Mouse (Mus musculus): Measurements from ENCODE around the gene Neu1.

DNA sequence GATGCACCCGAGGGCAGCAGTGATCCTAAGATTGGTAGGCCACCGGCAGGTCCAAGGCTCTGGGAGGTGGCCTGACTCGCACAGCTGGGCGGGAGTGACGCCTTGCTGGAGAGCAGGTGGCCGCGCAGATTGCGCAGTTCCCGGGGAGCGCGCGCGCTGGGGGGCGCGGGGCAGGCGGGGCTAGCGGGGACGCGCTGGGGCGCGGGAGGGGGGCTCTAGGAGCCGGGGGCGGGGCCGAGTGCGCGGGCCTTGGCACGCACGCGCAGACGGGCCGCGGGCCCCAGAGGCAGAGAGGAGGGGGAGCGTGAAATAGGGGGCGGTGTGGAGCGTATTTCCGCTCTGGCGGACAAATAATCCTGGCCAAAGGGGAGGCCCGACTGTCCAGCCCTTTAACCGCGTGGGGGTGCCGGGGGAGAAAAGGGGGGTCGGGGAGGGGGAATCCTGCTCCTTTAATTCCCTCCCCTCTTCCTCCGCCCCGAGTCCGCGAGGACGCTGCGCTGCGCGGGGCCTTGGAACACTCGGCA is 36.9 kb upstream of the Neu1 start:
- peak; percentile 66 for TF ChIP-seq POLR2A (IDR thresholded peaks at IDR 0.05; ENCODE audit: insufficient read depth, low read length)
- no peak for TF ChIP-seq CTCF (IDR thresholded peaks at IDR 0.05; ENCODE audit: low read depth, low read length)

All from ES-Bruce4 (cell line).